Mouse (Mus musculus) A20 (cell line): Measurements from ENCODE around the gene Ttc9c.

Source experiments
- DNase-seq: peaks from one replicate; pipeline ENCODE4 v3.0.0-alpha.2; 2011; ENCODE audit warnings: low read depth, low spot score

Gene Ttc9c

DNA sequence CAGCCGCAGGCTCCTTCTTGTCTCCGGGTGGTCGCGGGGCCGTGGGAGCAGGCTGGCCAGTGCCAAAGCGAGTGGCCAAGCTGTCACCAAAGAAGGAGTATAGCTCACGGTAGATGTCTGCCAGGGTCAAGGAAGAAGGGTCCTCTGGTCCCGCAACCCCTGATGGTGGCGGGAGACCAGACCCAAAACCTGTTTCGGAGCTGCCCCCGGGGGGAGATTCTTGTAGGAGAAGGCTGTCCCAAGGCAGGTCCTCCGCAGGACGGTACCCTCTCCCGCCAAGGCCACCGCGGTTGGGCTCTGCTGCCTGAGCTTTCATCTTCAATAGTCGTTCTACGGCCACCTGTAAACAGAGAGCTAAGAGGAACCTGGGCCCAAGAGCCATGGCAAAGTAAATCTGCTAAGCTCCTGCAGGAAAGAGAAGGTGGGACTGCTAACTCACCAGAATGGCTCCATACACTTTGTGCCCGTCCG, 44.1 kb downstream of the Ttc9c start:
- DNase-seq, result peak; percentile 54

DNA sequence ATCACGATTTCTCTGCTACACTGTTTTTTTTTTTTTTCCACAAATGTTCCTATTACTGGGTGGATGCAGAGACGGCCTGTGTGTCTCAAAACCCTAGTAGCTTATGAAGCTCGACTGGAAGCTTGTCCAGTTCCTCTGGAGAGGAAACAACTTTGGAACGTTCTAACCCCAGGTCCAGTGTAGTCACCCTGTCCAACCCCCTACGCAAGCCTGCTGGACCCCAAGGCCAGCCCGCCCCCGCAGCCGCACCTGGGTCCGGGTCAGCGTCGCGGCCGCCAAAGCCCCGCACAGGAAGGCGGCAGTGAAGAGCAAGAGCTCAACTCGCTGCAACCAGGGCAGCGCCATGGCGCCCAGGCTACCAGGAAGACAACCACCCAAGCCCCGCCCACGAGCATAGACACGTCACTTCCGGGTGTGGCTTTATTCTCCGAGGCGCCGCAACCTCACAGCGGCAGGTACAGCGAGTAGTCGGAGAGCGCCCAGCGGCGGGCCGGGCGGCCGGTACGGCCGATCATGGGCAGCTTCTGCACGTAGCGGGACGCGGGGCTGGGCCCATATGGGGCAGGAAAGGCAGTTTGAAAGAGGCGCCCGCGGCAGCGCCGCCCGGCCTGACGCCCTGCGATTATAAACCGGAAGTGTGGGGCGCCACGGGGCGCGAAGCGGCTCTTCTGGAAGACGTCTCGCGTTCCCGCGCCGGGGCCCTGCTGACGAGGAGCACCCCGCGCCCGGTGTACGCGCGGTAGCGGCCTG, 44.9 kb downstream of the Ttc9c start, which contains the start of gene Tmem179b:
Gene Tmem179b, minus strand, starts transcription at position 382 of the 750 bp plus-strand sequence.
- DNase-seq, result peak; percentile 96

DNA sequence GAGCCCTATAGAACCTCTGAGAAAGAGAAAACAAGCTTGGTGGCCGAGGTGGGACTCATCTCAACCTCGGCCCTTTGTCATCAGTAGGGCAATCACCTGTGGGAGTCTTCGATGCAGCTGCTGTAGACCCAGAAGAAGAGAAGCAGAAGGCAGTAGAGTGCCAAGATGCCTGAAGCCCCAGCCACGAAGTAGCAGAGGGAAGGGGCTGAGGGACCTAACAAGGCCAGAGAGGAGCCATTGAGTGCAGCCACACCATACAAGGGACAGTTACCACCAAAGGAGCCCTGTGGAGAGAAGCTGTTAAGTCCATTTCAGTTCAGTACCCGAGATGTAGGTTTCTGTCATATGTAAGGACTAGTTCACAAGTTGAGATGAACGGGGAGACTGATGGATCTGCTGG, 45.7 kb downstream of the Ttc9c start:
- DNase-seq, result peak; percentile 38

DNA sequence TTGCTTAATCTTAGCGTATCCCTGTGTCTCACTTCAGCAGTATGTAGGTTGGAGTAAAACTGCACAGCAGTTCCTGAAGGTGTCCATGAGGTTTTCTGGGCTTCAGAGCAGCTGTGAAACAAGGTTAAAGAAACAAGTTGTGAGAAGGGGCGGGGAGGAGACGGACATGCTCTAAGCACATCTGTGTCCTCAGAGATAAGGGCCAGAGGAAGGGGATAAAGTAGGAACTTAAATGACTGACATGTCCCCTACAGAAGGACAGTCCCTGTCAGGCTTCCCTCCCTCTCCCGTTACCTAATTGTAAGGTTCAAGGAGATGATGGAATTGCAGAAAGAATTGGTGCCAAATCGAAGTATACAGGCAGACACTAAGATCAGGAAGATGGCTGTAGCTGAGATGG, 46.1 kb downstream of the Ttc9c start:
- DNase-seq, result no peak

DNA sequence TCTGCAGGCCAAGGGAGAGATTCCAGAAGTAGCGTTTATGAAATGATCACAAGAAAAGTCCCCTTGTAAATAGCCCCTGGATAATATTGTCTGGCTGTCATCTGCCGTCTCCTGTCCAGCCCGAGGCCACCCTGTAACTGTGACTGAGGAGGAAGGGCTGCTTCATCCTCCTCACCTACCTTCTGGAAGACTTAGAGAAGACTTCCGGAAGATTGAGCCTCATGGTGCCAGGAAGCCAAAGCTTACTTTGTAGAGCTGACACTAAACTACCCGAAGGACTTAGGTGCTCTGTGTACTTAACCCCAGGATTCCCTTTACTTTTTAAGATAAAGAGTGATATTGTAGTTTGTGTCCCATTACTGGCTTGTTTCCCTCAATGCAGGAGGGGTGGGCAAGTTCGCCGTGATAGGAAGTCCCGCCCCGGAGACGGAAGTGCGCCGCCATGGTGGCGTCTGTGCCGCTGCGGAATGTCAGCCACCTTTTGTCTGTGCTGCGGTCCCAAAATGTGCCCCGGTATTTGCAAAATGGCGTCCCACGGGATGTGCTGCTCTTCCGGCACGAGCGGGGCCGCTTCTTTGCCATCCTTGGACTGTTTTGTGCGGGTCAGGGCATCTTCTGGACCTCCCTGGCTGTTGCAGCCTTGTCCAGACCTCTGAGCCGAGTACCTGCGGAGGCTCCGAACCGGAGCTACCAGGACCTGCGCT, 48.4 kb downstream of the Ttc9c start, which contains the start of gene Tmem223:
Gene Tmem223, plus strand, starts transcription at position 430 of the 704 bp plus-strand sequence.
- no peak for DNase-seq

DNA sequence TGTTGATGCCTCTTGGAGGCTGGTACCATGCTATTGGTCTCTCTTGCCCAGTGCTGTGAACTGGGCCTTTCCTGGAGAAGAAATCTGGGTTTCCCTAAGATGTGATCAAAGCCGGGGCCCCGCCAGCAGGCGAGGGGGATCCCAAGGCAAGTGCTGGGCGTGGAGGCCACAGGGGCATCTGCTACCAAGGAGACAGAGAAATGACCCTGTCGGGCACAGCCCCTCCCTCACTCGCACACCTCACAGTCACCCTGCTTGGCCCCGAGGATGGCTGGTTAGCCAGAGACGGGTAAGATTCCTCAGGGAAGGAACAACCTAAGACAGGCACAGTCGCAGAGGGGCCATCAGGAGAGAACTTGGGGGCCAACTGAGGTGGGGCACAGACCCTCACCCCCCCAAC, 53.6 kb downstream of the Ttc9c start:
- no peak for DNase-seq

DNA sequence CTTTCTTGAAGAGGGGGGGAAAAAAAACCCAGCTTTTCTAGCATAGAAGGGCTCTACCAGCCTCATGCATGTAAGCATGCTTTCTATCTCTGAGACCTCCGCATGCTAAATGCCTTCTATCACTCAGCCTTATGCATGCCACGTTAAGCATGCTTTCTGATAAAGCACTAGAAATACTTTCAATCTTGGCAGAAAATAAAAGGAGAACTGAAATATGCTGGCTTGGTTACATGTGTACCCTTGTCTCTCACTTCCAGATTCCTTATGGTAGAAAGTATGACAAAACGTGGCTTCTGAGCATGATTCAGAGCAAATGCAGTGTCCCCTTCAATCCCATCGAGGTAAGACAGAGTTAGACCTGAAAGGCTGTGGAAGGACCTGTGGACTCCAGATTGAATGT, 55.9 kb downstream of the Ttc9c start:
- DNase-seq, result no peak

DNA sequence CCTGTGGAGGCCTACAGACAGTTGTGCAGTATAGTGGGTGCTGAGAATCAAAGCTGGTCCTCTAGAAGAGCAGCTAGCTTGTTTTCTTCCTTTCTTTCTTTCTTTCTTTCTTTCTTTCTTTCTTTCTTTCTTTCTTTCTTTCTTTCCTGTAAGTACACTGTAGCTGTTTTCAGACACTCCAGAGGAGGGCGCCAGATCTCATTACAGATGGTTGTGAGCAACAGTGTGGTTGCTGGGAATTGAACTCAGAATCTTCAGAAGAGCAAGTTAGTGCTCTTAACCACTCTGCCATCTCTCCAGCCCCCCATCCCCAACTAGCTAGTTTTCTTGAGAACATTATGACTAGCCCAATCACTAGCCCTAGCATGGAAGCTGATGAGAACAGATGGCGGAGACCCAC, 58.4 kb downstream of the Ttc9c start:
- no peak for DNase-seq
